Mouse (Mus musculus) lung, postnatal 36 days (tissue): Measurements from ENCODE around the gene Zbtb8os.

Experiments
- DNase-seq: peaks from one replicate; pipeline ENCODE4 v3.0.0; 2022; ENCODE audit warnings: mixed read lengths

Gene Zbtb8os

DNA sequence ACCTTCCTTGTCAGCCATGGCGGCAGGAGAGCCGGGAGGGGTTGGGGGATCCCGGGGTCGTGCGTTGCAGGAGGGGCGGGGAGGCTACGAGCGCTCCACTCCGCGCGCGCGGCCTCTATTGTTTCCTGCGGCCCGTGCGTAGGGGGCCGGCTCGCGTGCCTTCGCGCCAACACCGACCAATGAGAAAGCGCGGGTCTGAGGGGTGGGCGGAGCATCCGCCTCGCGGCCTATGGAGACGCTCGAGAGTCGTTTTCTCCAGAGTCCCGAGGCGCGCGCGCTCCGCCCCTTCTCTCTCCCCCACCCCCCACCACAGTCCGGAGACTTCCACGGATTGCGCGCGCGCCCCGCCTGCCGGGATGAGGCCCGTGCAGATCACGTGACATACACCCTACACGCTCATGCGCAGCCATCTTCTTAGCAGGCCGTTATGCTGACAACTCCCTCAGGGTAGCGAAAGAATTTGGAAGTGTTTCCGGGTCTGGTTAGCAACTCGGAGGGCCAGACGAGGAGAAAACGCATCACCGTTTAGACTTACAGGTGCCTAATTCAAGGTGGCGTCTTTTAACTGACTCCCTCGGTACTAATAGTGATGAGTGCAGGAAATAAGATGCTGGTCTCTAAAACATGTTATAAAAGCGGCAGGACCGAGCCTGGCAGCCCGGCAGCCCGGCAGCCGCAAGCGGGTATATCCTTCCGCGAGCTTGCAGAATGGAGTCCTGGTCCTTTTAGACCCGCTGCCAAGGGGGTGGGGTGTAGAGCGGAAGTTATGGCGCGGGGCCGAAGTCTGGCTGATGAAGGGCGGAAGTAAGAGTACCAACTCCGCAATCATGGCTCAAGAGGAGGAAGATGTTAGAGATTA is at the start of gene Zbtb8os, which contains the start of gene Rbbp4:
Gene Zbtb8os, plus strand, starts transcription at position 480 of the 859 bp plus-strand sequence.
Gene Rbbp4, minus strand, starts transcription at position 155 of the 859 bp plus-strand sequence.
- peak; percentile 99 for DNase-seq

GRCm38 (mm10) chr4:129286001-129286682 is 49.4 kb upstream of the Zbtb8os start:
- peak; percentile 40 for DNase-seq

DNA sequence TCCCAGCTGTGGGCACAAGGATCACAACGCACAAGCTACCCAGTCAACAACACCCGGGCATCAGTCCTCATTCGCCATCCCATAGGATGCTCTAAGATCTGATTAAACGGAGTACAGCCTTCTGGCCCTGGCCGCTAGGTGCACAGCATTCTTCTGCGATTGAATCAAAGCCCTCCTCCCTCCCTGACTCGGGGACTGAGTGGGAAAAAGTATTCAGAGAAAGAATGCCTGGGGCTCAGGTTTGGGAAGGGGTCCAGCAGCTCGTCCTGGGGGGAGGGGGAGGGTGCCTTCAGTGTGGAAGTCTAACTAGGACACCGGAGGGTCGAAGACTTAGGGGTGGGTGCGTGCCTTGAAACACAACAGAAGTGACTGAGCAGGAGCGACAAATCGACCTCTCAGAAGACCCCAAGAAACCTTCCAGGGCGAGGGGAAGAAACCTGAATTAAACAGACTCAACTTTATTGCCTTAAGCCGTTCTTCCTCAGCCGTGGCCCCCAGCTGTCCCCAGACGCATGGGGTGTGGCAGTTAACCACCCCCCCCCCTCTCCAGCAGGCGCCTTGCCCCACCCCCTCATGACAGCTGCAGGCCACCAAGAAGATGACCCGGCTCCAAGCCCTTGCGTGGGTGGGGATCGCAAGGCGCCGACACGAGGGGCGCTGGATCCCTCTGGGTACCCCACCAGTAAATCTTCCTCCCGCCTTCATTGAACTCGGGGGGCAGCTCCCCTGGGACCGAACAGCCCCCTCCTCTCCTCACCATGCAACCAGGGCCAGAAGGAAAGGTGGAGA is 48.6 kb upstream of the Zbtb8os start:
- no peak for DNase-seq

DNA sequence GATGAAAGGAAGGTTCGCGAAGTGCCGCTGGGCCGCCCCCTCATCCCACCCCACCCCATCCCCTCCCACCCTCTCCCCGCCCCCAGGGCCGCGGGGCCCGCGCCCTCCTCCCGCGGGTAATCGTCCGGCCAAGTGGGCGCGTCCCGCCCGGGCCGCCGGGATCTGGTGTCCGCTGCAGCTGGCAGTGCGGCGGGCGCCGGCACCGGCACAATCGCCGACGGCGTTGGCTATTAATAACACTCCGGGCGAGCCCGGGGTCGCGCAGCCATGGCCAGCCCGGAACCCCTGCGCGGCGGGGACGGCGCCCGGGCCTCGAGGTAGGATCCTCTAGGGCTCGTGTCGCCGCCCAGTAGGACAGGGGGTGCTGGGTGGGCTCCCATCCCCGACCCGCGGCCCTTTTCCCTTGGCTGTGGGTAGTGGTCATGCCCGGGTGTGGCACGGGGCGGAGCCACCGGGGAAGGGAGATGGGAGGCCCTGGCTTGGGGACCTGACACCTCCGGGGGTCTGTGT is 48.0 kb upstream of the Zbtb8os start, which contains the start of gene Sync:
Gene Sync, plus strand, starts transcription at position 146 of the 510 bp plus-strand sequence.
- no peak for DNase-seq

- DNase-seq = no peak
These were observed 47.4 kb upstream of the Zbtb8os start for GRCm38 (mm10) chr4:129288067-129288466.

DNA sequence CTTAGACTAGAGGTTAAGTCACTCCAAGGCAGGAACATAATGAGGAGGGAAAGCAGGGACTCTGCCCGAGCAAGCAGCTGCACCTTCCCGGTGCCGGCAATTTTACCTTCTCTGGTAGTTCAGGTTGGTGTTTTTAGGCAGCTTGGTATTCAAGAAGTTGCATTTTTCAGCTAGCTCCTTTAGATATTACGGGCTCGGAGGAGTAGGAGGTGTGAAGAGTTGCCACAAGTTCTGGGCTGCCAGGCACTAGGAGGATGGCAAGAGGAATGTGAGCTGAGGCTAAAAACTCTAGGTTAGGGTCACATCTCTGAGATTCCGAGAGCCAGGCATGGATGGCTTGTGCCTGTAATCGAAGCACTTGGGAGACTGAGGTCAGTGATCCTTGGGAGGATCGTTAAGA is 45.8 kb upstream of the Zbtb8os start:
- no peak for DNase-seq

DNA sequence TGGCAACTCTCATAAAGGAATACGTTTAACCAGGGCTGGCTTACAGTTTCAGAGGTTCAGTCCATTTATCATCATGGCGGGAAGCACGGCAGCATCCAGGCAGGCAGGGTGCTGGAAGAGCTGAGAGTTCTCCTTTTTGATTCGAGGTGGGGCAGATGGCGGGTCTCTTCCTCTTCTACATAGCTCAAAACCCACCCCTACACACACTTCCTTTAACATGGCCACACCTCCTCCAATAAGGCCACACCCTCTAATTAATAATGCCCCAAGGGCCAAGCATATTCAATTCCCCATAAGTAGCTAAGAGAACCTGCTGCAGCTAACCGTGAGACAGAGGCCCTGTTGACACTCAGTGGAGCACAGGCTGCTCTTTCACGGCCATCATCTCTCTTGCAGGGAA is 42.7 kb upstream of the Zbtb8os start:
- no peak for DNase-seq

- no peak for DNase-seq
These were observed 41.8 kb upstream of the Zbtb8os start for GRCm38 (mm10) chr4:129293702-129294101.

- no peak for DNase-seq
These were observed 40.3 kb upstream of the Zbtb8os start for GRCm38 (mm10) chr4:129295188-129295587.

DNA sequence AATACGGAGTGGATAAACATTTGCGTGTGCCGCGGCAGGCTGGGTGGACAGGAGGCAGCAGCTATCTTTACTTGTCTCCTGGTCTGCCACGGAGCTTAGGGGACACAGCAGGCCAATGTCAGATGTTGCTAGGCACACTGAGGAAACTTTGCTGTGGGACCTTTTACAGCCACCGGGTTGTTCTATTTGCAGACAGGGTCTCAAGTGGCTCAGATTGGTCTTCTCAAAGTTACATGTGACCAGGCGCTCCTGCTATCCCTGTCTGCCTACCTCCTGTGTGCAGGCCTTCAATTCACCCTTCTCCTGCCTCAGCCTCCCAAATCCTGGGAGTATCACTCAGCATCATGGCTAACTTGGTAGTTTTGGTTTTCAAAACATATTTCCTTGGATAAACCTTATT is 39.4 kb upstream of the Zbtb8os start:
- DNase-seq = no peak

- no peak for DNase-seq
These were observed 37.8 kb upstream of the Zbtb8os start for GRCm38 (mm10) chr4:129297724-129298123.

GRCm38 (mm10) chr4:129299121-129299520 is 36.4 kb upstream of the Zbtb8os start:
- DNase-seq = no peak

- no peak for DNase-seq
These were observed 32.1 kb upstream of the Zbtb8os start for GRCm38 (mm10) chr4:129303401-129303800.

GRCm38 (mm10) chr4:129303816-129304215 is 31.7 kb upstream of the Zbtb8os start:
- no peak for DNase-seq

DNA sequence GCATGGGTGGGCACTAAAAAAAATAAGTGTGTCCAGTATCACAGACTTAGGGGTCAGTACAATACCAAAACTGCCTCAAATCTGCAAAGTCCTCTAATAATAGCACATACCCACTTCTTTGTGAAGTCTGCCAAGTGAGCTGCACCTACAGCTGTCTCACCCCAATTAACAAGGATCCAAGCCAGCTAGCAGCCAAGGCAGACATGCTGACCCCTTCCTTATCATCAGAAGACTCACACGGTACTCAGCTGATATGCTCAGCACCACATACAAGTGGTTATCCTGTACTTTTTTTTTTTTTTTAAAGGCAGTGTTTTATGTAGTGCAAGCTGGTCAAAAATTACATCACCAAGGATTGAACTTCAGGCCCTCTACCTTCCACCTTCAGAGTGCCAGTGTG is 31.2 kb upstream of the Zbtb8os start:
- DNase-seq = no peak

- DNase-seq = no peak
These were observed 27.6 kb upstream of the Zbtb8os start for GRCm38 (mm10) chr4:129307936-129308335.

- DNase-seq = no peak
These were observed 21.6 kb upstream of the Zbtb8os start for GRCm38 (mm10) chr4:129313886-129314285.

- no peak for DNase-seq
These were observed 14.6 kb upstream of the Zbtb8os start for GRCm38 (mm10) chr4:129320876-129321275.

- no peak for DNase-seq
These were observed 13.5 kb upstream of the Zbtb8os start for GRCm38 (mm10) chr4:129322042-129322441.

DNA sequence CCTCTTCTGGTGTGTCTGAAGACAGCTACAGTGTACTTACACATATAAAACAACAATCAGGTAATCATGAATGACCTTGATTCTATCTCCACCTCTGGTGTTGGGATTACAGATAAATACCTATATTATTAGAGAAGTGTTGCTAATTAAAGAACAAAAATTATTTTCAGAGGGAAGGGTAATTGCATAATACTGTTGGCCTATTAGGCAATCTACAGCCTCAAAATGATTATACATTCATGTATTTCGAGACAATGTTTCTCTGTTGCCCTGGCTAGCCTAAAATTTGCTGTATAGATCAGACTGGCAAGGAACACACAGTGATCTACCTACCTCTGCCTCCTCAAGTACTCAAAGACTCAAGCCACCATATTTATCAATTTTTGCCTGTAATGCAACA is 12.0 kb upstream of the Zbtb8os start:
- no peak for DNase-seq

DNA sequence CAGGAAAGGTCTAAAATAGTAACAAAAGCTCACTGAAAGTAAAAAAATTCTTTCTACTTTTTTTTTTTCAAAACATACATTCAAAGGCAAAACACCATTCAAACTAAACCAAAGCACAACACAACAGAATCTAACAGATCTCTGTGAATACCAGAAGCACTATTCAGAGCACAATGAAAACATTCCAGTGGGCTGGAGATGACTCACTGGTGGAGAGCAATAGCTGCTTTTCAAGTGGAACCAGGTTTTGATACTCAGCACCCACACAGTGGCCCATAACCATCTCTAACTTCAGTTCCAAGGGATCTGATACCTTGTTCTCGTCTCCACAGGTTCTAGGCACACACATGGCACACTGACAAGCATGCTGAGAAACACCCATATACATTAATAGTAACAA is 10.7 kb upstream of the Zbtb8os start:
- peak; percentile 13 for DNase-seq

DNA sequence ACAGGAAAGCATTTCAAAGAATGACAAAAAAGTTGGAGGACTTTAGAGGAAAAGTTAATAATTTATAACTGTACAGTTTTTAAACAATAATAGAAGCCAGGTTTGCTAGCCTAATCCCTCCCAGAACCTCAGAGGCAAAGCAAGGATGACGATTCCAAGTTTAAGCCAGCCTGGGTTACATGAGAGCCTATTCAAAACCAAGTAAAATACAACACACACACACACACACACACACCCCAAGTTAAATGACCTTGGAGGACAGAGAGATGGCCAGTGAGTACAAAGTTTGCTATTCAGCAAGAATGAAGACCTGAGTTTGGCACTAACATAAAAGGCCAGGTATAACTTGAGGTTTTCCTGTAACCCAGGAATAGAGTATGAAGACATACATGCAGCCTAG is 9.3 kb upstream of the Zbtb8os start:
- no peak for DNase-seq

GRCm38 (mm10) chr4:129332846-129333245 is 2.6 kb upstream of the Zbtb8os start:
- DNase-seq = no peak
